Mouse (Mus musculus) limb, embryonic 12.5 days (tissue): ENCODE measurements at regions not wholly inside any gene's neighbourhood (a gene's known extent, or its start where the extent isn't known, plus 50 kb on each side); places are given as distances from the start of the nearest gene placed in this dataset.

ENCODE experiments used
- ATAC-seq: fragments of 200-750 bp; cut with Nextera tagmentation; 2 replicates; pipeline ENCODE4 v1.8.0; 2017; ENCODE audit warnings: low read depth, moderate TSS enrichment; ENCODE audit not compliant: insufficient number of reproducible peaks, insufficient read depth, low FRiP score, low TSS enrichment
- H3K27ac ChIP-seq: fragments of 300-500 bp; sonication (generic); 2 replicates; pipeline ENCODE4 v1.5.1; 2016; ENCODE audit warnings: mild to moderate bottlenecking, moderate library complexity
- H3K27me3 ChIP-seq: fragments of 300-500 bp; sonication (generic); 2 replicates; pipeline ENCODE4 v1.6.1; 2016; ENCODE audit warnings: mild to moderate bottlenecking, moderate library complexity
- H3K36me3 ChIP-seq: fragments of 300-500 bp; sonication (generic); 2 replicates; pipeline ENCODE4 v1.6.1; 2016; ENCODE audit warnings: mild to moderate bottlenecking, moderate library complexity
- H3K4me1 ChIP-seq: fragments of 300-500 bp; sonication (generic); replicated peaks from 2 replicates; pipeline ENCODE4 v1.6.1; 2016
- H3K4me2 ChIP-seq: fragments of 300-500 bp; sonication (generic); 2 replicates; pipeline ENCODE4 v1.6.1; 2016; ENCODE audit warnings: mild to moderate bottlenecking, moderate library complexity
- H3K4me3 ChIP-seq: fragments of 300-500 bp; sonication (generic); replicated peaks from 2 replicates; pipeline ENCODE4 v1.5.1; 2016; ENCODE audit warnings: mild to moderate bottlenecking
- H3K9ac ChIP-seq: fragments of 300-500 bp; sonication (generic); replicated peaks from 2 replicates; pipeline ENCODE4 v1.6.1; 2016; ENCODE audit warnings: mild to moderate bottlenecking, moderate library complexity
- H3K9me3 ChIP-seq: fragments of 300-500 bp; sonication (generic); 2 replicates; pipeline ENCODE4 v1.6.1; 2016; ENCODE audit warnings: mild to moderate bottlenecking, moderate library complexity
- WGBS: fragments of 180-500 bp; shearing (Covaris S2); methylation state at CpG from one replicate; pipeline ENCODE4 v1.1.7; 2016; 5-methylcytosine and 5-hydroxymethylcytosine counted together

DNA sequence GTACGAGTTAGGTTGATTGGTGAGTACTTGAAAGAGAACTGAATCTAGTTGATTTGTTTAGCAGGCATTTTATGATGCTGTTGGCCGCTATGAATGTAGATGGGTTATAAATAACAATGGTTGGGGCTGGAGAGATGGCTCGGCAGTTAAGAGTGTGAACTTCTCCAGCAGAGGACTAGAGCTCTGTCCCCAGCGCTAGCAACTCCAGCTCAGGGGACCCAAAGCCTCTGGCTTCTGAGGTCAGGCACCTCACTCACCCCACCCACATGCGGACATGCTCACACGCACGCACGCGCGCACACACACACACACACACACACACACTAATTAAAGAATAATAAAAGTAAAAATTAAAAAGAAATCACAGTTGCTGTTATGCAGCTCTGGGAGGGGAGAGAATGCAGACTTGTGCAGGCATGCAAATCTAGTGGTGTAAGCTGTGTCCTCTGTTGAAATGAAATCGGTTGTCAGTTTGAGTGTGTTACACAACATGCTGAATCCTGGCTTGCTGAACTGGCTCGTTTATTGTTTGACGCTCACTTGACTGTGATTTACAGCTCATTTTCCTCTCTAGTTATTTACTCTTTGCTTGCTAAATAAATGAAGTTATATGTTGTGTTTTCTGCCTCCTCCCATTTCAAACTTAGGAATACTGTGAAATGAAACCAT, 89.8 kb downstream of the Kcnrg start:
- no peaks in the 10 kb centered on the region for H3K9me3 ChIP-seq
- no peak for ATAC-seq
- no peak overlapping the region for H3K9ac ChIP-seq
- H3K27ac ChIP-seq, result peak overlapping the region; percentile 62; the same call in 1 of the 2 replicates
- no peaks in the 10 kb centered on the region for H3K36me3 ChIP-seq
- H3K4me1 ChIP-seq, result peaks cover 32% of the 10 kb centered on the region
- 45% methylated on average over 13 of the region's 13 CpGs for WGBS
- H3K4me3 ChIP-seq, result no peak overlapping the region
- 0 out of 2 replicates have a peak overlapping the region, but pooled peaks have one; percentile 2 for H3K4me2 ChIP-seq
- no peaks in the 10 kb centered on the region; the same call in 1 of the 2 replicates for H3K27me3 ChIP-seq

DNA sequence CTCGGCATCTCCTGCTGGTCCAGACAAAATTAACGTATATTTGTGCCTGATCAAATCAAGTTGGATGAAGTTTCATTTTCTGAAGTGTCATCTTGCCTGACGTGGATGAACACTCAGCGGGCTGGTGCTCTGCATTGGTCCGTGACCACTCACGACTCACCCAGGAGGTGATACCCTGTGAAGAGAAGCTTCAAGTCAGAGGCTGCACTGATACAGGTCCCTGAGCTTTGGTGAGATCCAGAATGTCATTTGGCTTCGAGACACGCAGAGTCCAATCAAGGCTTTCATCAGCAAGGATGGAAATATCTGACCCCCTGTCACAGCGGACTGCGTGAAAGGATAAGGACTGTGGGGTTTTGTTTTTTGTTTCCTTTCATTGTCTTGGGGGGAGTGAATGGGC, 90.4 kb downstream of the Kcnrg start:
- no peaks in the 10 kb centered on the region for H3K36me3 ChIP-seq
- H3K9ac ChIP-seq, result no peak overlapping the region
- H3K4me2 ChIP-seq, result no peak overlapping the region
- ATAC-seq, result no peak
- no peak overlapping the region for H3K27ac ChIP-seq
- H3K27me3 ChIP-seq, result no peaks in the 10 kb centered on the region
- 85% methylated on average over 10 of the region's 10 CpGs for WGBS
- H3K4me3 ChIP-seq, result no peak overlapping the region
- H3K9me3 ChIP-seq, result no peaks in the 10 kb centered on the region
- peaks cover 32% of the 10 kb centered on the region for H3K4me1 ChIP-seq

DNA sequence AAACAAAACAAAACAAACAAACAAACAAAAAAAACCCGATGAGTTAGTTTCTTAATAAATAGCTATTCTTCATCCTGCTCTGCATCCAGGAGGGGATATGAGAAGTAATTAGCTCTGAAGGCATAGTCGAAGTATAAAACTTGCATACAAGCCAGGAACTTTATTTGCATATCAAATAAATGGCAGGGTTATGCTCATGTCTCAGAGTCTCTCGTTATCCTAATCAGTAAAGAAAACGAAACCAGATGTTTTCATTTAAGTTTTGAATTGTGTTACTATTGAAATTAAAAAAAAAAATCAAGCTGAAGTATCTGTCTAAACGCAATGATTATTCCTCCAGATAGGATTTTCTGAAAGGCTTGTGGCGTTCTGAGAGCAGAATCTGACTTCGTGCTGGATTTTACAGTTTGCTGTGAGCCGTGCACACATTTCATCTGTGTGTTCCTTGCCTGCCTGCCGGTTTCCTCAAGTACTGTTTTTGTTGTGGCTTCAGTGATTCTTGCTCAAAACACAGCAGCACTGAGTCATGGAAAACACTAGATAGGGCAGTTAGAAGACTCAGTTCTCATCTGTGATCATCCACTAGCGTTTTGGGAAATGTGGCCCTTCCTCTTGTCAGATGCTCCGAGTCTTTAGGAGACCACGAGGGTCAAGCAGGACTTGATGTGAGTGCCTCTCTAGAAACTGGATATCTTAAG, 91.2 kb downstream of the Kcnrg start:
- peaks cover 32% of the 10 kb centered on the region for H3K4me1 ChIP-seq
- no peaks in the 10 kb centered on the region for H3K36me3 ChIP-seq
- no peaks in the 10 kb centered on the region for H3K27me3 ChIP-seq
- H3K9me3 ChIP-seq, result no peaks in the 10 kb centered on the region
- H3K27ac ChIP-seq, result no peak overlapping the region
- H3K9ac ChIP-seq, result no peak overlapping the region
- ATAC-seq, result no peak
- 36% methylated on average over 12 of the region's 12 CpGs for WGBS
- no peak overlapping the region for H3K4me2 ChIP-seq
- no peak overlapping the region for H3K4me3 ChIP-seq

DNA sequence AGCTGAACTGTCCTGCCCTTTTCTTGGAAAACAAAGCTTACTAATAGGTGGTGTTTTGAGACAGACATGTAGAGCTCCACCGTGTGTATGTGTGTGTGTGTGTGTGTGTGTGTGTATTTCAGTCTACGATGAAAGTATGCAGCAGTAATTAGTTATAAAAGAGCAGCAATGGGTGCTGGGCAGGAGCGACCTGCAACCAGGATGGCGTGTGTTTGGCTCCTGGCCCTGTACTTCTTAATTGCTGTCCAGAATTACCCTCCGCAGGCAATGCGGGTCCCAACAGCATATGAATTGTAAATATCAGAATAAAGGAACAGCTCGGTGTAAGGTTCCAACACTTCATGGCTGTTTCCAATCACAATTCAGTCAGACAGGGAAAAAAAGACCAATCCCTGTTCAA, 92.4 kb downstream of the Kcnrg start:
- H3K4me2 ChIP-seq, result no peak overlapping the region
- H3K36me3 ChIP-seq, result no peaks in the 10 kb centered on the region
- no peak overlapping the region; the same call in 1 of the 2 replicates for H3K27ac ChIP-seq
- H3K9me3 ChIP-seq, result no peaks in the 10 kb centered on the region
- 50% methylated on average over 7 of the region's 7 CpGs for WGBS
- H3K4me1 ChIP-seq, result peaks cover 32% of the 10 kb centered on the region
- H3K9ac ChIP-seq, result no peak overlapping the region
- no peak for ATAC-seq
- H3K4me3 ChIP-seq, result no peak overlapping the region
- no peaks in the 10 kb centered on the region for H3K27me3 ChIP-seq

DNA sequence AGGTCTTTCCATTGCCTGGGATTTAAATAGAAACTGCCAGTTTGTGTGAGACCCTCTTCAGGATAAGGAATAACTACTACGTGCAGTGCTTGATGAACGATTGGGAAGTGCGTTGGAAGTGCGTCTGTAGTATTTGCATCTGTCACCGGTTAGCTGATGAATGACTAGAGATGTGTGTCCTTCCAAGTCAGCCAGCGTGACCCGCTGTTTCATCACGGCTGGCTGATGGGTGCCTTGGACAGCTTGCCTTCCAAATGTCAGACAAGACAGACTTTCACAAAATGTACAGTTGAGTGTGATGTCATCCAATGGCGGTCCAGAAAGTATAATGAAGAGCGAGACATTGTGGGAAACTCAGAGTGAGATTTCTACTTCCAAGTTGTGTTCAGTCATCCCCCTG, 93.9 kb downstream of the Kcnrg start:
- no peak overlapping the region for H3K4me2 ChIP-seq
- H3K9ac ChIP-seq, result no peak overlapping the region
- H3K36me3 ChIP-seq, result no peaks in the 10 kb centered on the region
- no peak overlapping the region for H3K27ac ChIP-seq
- H3K4me3 ChIP-seq, result no peak overlapping the region
- ATAC-seq, result no peak
- no peaks in the 10 kb centered on the region for H3K27me3 ChIP-seq
- 78% methylated on average over 10 of the region's 10 CpGs for WGBS
- H3K4me1 ChIP-seq, result peaks cover 32% of the 10 kb centered on the region
- H3K9me3 ChIP-seq, result no peaks in the 10 kb centered on the region

DNA sequence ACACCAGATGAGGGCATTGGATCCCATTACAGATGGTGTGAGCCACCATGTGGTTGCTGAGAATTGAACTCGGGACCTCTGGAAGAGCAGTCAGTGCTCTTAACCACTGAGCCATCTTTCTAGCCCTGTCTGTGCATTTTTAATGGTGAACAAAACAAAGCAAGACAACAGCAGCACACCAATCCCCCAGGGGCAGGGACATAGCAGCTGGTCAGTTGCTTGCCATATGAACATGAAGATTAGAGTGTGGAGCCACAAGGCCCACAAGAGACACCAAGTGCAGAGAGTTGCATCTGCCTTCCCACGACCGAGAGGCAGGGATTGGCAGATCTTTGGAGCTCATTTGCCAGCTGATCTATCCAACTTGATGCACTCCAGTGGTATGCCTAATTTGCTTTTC, 96.7 kb downstream of the Kcnrg start:
- 89% methylated on average over 3 of the region's 3 CpGs for WGBS
- Histone ChIP-seq H3K36me3 (no peaks in the 10 kb centered on the region), H3K27me3 (no peaks in the 10 kb centered on the region), H3K4me2 (no peak overlapping the region), H3K9ac (no peak overlapping the region), H3K4me3 (no peak overlapping the region), H3K27ac (no peak overlapping the region), H3K4me1 (peaks cover 21% of the 10 kb centered on the region), H3K9me3 (no peaks in the 10 kb centered on the region)
- no peak for ATAC-seq

DNA sequence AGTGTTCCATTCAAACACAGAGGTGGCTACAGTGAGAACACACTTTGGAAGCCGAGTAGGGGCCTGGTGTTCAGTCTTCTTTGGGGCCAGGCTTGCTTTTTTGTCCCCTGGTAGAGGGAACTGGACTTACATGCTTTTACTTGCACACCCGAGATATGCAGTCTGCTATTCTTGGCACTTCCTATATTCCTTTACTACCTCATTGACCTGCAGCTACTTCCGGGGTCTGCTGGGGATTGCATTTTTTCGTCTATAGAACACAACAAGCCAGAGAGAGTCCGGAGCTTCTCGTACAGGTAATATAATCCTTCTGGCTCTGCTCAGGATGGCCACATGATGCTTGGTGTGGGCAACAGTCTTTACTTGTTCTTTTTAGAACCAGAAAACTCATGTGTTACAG, 99.7 kb downstream of the Kcnrg start:
- Histone ChIP-seq H3K27ac (0 out of 2 replicates have a peak overlapping the region, but pooled peaks have one; percentile 14), H3K27me3 (no peaks in the 10 kb centered on the region)
- no peak for ATAC-seq

DNA sequence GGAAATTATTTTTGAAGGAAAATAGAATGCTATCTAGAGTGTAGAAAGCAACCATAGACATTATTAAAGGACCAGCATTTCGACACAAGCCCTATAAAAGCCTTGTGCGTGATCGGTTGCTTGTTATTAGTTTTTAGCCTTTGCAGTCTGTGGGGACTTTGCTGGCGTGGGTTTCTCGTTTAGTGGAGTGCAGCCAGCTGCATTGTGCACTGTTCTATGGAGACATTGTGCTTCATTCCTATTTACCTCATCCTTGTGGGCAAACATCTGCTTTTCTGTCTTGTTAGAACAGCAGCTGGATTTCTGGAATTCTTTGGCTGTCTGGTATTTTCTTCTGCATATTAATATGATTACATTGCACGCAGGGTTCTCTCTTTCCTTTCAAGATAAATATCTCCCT, 101.1 kb downstream of the Kcnrg start:
- Histone ChIP-seq H3K4me3 (no peak overlapping the region), H3K36me3 (no peaks in the 10 kb centered on the region), H3K9ac (no peak overlapping the region), H3K4me2 (no peak overlapping the region), H3K4me1 (peaks cover 32% of the 10 kb centered on the region), H3K27me3 (no peaks in the 10 kb centered on the region), H3K27ac (0 out of 2 replicates have a peak overlapping the region, but pooled peaks have one; percentile 0), H3K9me3 (no peaks in the 10 kb centered on the region)
- ATAC-seq, result no peak
- WGBS, result 43% methylated on average over 6 of the region's 6 CpGs

More for the DNA sequence above, 99.7 kb downstream of the Kcnrg start:
- Histone ChIP-seq H3K9ac (no peak overlapping the region), H3K4me1 (peaks cover 32% of the 10 kb centered on the region), H3K4me2 (no peak overlapping the region), H3K9me3 (no peaks in the 10 kb centered on the region), H3K4me3 (no peak overlapping the region), H3K36me3 (no peaks in the 10 kb centered on the region)
- 69% methylated on average over 6 of the region's 6 CpGs for WGBS

DNA sequence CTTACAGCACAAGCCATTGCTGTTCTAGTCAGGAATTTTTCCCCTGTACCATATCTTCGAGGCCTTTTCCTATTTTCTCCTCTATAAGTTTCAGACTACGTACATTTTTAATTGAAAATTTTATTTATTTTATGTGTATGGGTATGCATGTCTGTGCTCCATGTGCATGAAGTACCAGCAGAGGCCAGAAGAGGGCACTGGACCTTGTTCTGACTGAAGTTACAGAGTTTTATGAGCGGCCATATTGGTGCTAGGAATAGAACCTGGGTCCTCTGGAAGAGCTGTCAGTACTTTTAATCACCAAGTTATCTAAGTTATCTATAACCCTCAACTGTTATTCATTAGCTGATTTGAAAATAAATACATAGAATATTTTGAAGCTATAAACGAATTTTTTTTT, 108.5 kb downstream of the Kcnrg start:
- Histone ChIP-seq H3K27ac (no peak overlapping the region), H3K4me1 (peaks cover 8% of the 10 kb centered on the region), H3K4me3 (no peak overlapping the region), H3K9me3 (peaks cover 9% of the 10 kb centered on the region), H3K27me3 (no peaks in the 10 kb centered on the region), H3K9ac (no peak overlapping the region), H3K4me2 (no peak overlapping the region), H3K36me3 (no peaks in the 10 kb centered on the region)
- no peak for ATAC-seq
- 96% methylated on average over 4 of the region's 4 CpGs for WGBS

DNA sequence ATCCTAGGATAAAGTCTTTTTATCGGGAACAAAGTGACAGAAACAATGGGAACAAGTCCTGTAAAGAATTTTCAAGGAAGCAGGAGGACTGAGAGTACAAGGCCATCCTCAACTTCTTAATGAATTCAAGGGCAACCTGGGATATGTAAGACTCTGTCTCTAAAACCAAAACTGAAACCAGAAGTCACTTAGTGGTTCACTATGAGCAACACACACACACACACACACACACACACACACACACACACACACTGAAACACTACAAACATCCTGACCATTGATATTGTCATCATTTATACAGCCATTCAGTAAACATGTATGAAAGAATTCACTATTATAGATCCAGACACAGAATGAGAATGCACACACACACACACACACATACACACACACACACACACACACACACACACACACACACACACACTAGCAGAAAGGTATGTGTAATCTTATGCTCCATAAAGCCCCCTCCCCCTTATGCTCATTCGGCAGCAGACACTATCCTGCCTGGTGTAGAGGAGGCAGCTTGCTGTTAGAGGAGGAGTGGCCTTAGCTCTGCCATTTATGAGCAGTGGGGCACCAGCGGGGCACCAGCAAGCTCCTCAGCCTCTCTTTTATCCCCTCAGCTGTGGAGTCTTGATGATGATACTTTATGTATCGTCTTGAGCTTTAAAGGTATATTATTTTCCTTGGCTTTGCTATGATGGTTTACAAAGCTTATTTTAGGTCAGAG, 111.3 kb downstream of the Kcnrg start:
- Histone ChIP-seq H3K9ac (no peak overlapping the region), H3K36me3 (no peaks in the 10 kb centered on the region), H3K4me1 (0 out of 2 replicates have a peak, but pooled peaks cover 3% of the 10 kb centered on the region), H3K4me3 (no peak overlapping the region), H3K4me2 (no peak overlapping the region), H3K9me3 (peaks cover 9% of the 10 kb centered on the region), H3K27ac (no peak overlapping the region), H3K27me3 (no peaks in the 10 kb centered on the region)
- 46% methylated on average over 4 of the region's 4 CpGs for WGBS
- ATAC-seq, result no peak

DNA sequence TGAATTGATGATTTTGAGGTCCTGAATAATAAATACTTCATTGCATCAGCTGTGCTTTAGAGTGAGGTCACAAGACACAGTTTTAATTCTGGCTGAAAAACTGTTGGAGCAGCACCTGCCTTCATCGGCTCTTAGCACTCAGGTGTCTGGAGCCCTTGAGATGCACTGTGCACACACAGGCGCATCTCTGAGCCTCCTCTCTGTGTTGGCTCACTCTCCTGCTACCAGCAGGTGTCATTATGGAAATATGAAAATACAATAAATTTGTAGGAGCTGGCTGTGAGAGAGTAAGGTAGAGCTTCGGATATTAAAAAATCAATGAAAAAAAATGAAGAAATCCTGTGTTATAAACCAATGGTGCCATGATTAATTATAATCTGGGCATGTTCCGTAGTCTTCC, 114.0 kb downstream of the Kcnrg start:
- H3K27ac ChIP-seq, result no peak overlapping the region

More for the DNA sequence above, 114.0 kb downstream of the Kcnrg start:
- 92% methylated on average over 4 of the region's 4 CpGs for WGBS
- H3K9ac ChIP-seq, result no peak overlapping the region
- H3K4me3 ChIP-seq, result no peak overlapping the region
- H3K9me3 ChIP-seq, result 0 out of 2 replicates have a peak, but pooled peaks cover 3% of the 10 kb centered on the region
- H3K27me3 ChIP-seq, result no peaks in the 10 kb centered on the region
- no peak overlapping the region for H3K4me2 ChIP-seq
- H3K36me3 ChIP-seq, result no peaks in the 10 kb centered on the region
- no peak for ATAC-seq
- H3K4me1 ChIP-seq, result 0 out of 2 replicates have a peak, but pooled peaks cover 3% of the 10 kb centered on the region
